ENCODE assay signal across 8 mouse cellular contexts in genomic region chr2:120628076-120628865, GRCm38 (mm10). TPM values are rescaled to one million over a fixed set of nuclear protein-coding genes. Genes with fewer than 3 reads are reported as not detected.
A peak's percentile ranks its signal among the peaks of the same experiment; 100 is the strongest.
DNase-seq lines count a peak whose midpoint lies in the region; ATAC-seq and TF ChIP-seq lines count a peak whose summit lies in the region.

No protein-coding gene starts in this region.

- peak; percentile 40; the same call in 1 of the 2 replicates for ATAC-seq in intestine, embryonic 16.5 days
- 0 out of 2 replicates have a peak, but pooled peaks have one; percentile 23 for ATAC-seq in neural tube, embryonic 13.5 days (ENCODE audit: low read depth)

- H3K36me3 ChIP-seq in intestine, embryonic 16.5 days (ENCODE audit: control insufficient read depth, insufficient read depth, low read length): no peaks in the 10 kb centered on the region
- H3K36me3 ChIP-seq in neural tube, embryonic 13.5 days: peaks cover 8% of the 10 kb centered on the region

- H3K27ac ChIP-seq in embryonic fibroblast, embryonic 13.5 days (ENCODE audit: insufficient read depth, low read length): no peak overlapping the region
- H3K27ac ChIP-seq in intestine, embryonic 16.5 days (ENCODE audit: low read length): no peak overlapping the region
- peak overlapping the region; percentile 69 for H3K27ac ChIP-seq in neural tube, embryonic 13.5 days (replicated peaks)

- DNase-seq in lung, adult 2 months: no peak
- DNase-seq in lung, adult 18-20 months: no peak
- DNase-seq in urinary bladder, postnatal 25 days (ENCODE audit: low spot score): no peak
- DNase-seq in urinary bladder, postnatal 14 days (ENCODE audit: low spot score): no peak
- DNase-seq in lung, postnatal 36 days: no peak

- WGBS in lung, adult 2 months: 21% methylated on average over 10 of the region's 10 CpGs
- WGBS in intestine, embryonic 16.5 days: 26% methylated on average over 10 of the region's 10 CpGs
- 33% methylated on average over 10 of the region's 10 CpGs for WGBS in neural tube, embryonic 13.5 days

- H3K4me3 ChIP-seq in lung, adult 2 months (replicated peaks; ENCODE audit: extremely low read depth, low read depth, low read length): peak overlapping the region; percentile 13
- H3K4me3 ChIP-seq in embryonic fibroblast, embryonic 13.5 days (ENCODE audit: insufficient read depth, low read length): peak overlapping the region; percentile 20; the same call in 1 of the 2 replicates
- H3K4me3 ChIP-seq in intestine, embryonic 16.5 days (ENCODE audit: low read length): peak overlapping the region; percentile 60
- peak overlapping the region; percentile 48 for H3K4me3 ChIP-seq in neural tube, embryonic 13.5 days

- no peaks in the 10 kb centered on the region for H3K27me3 ChIP-seq in intestine, embryonic 16.5 days (replicated peaks; ENCODE audit: control insufficient read depth, insufficient read depth, low read length)
- no peaks in the 10 kb centered on the region for H3K27me3 ChIP-seq in neural tube, embryonic 13.5 days

- H3K9ac ChIP-seq in intestine, embryonic 16.5 days (ENCODE audit: low read depth, low read length): 0 out of 2 replicates have a peak overlapping the region, but pooled peaks have one; percentile 16
- H3K9ac ChIP-seq in neural tube, embryonic 13.5 days: peak overlapping the region; percentile 51

- peak overlapping the region; percentile 52 for H3K4me2 ChIP-seq in intestine, embryonic 16.5 days (ENCODE audit: low read depth, low read length)
- peak overlapping the region; percentile 56 for H3K4me2 ChIP-seq in neural tube, embryonic 13.5 days

- TF ChIP-seq POLR2A in lung, adult 2 months (IDR thresholded peaks at IDR 0.05; ENCODE audit: borderline replicate concordance, extremely low read depth, low read depth, low read length): no peak
- no peak for TF ChIP-seq POLR2A in embryonic fibroblast, embryonic 13.5 days (IDR thresholded peaks at IDR 0.05; ENCODE audit: low read depth, low read length)

- H3K4me1 ChIP-seq in lung, adult 2 months (ENCODE audit: control insufficient read depth, insufficient read depth, low read length): peaks cover 6% of the 10 kb centered on the region
- H3K4me1 ChIP-seq in embryonic fibroblast, embryonic 13.5 days (ENCODE audit: control insufficient read depth, insufficient read depth, low read length): 0 out of 2 replicates have a peak, but pooled peaks cover 5% of the 10 kb centered on the region
- no peaks in the 10 kb centered on the region; the same call in none of the 2 replicates for H3K4me1 ChIP-seq in intestine, embryonic 16.5 days (ENCODE audit: control insufficient read depth, insufficient read depth, low read length)
- H3K4me1 ChIP-seq in neural tube, embryonic 13.5 days (replicated peaks): peaks cover 17% of the 10 kb centered on the region

- H3K9me3 ChIP-seq in intestine, embryonic 16.5 days (ENCODE audit: control insufficient read depth, low read length): no peaks in the 10 kb centered on the region
- H3K9me3 ChIP-seq in neural tube, embryonic 13.5 days: no peaks in the 10 kb centered on the region

- TF ChIP-seq CTCF in lung, adult 2 months (IDR thresholded peaks at IDR 0.05; ENCODE audit: insufficient read depth, low read length): no peak
- TF ChIP-seq CTCF in embryonic fibroblast, embryonic 13.5 days (IDR thresholded peaks at IDR 0.05; ENCODE audit: borderline replicate concordance, insufficient read depth, low read length): no peak

RNA-seq across cellular contexts. Expression of gene Stard9, which starts 0.7 kb away (rescaled TPM):
- 28.3 and 34.7 TPM in 2 replicates for polyA plus RNA-seq in lung, adult 2 months (2012; rRNA removed)
- polyA plus RNA-seq in embryonic fibroblast, embryonic 13.5 days (2011; ENCODE audit: insufficient read length, low read depth, missing spikeins): 8.6 and 11.5 TPM in 2 replicates
- 2.5 and 3.3 TPM in 2 replicates for polyA plus RNA-seq in intestine, embryonic 16.5 days (2015; fragmentation: Nextera tagmentation; extraction: Ambion mirVana)
- polyA plus RNA-seq in neural tube, embryonic 13.5 days (2015; fragmentation: Nextera tagmentation; extraction: Ambion mirVana): 4.4 and 4.6 TPM in 2 replicates

RNA-seq across cellular contexts. Expression of gene Lrrc57, which starts 19.0 kb away (rescaled TPM):
- polyA plus RNA-seq in lung, adult 2 months (2012; rRNA removed): 9.3 and 12.9 TPM in 2 replicates
- polyA plus RNA-seq in embryonic fibroblast, embryonic 13.5 days (2011; ENCODE audit: insufficient read length, low read depth, missing spikeins): 13.0 and 16.6 TPM in 2 replicates
- polyA plus RNA-seq in intestine, embryonic 16.5 days (2015; fragmentation: Nextera tagmentation; extraction: Ambion mirVana): 19.5 and 22.4 TPM in 2 replicates
- 35.5 and 37.9 TPM in 2 replicates for polyA plus RNA-seq in neural tube, embryonic 13.5 days (2015; fragmentation: Nextera tagmentation; extraction: Ambion mirVana)

RNA-seq across cellular contexts. Expression of gene Haus2, which starts 19.1 kb away (rescaled TPM):
- polyA plus RNA-seq in lung, adult 2 months (2012; rRNA removed): 2.1 and 3.2 TPM in 2 replicates
- 19.5 and 26.0 TPM in 2 replicates for polyA plus RNA-seq in embryonic fibroblast, embryonic 13.5 days (2011; ENCODE audit: insufficient read length, low read depth, missing spikeins)
- 16.9 and 20.6 TPM in 2 replicates for polyA plus RNA-seq in intestine, embryonic 16.5 days (2015; fragmentation: Nextera tagmentation; extraction: Ambion mirVana)
- 28.5 and 29.8 TPM in 2 replicates for polyA plus RNA-seq in neural tube, embryonic 13.5 days (2015; fragmentation: Nextera tagmentation; extraction: Ambion mirVana)
